Mouse (Mus musculus): ENCODE data around the gene Mtif3. TPM values are rescaled to one million over a fixed set of nuclear protein-coding genes. Genes with fewer than 3 reads are reported as not detected.
A peak's percentile ranks its signal among the peaks of the same experiment; 100 is the strongest.

Gene Mtif3
- polyA plus RNA-seq, 1 experiment from 2014 or later: 39.6 TPM

- peak; percentile 92 for TF ChIP-seq CTCF (IDR thresholded peaks at IDR 0.05)
- ATAC-seq: peak; percentile 73
- in situ Hi-C loops (cut with MboI; ENCODE audit: low pct_unique_long_range_greater_than_20kb): loop anchor here (5.0 to 25.0 kb wide), 2 partner anchors 197 to 1333 kb away; no protein-coding TSS in a partner anchor
- POLR2A ChIA-PET: interaction anchor here (0.6 to 3.4 kb wide), 9 partner anchors 56 to 414 kb away, joined by 3 to 26 read pairs (median 5); partner anchors contain the start of gene Rasl11a
- CTCF ChIA-PET: interaction anchor here (0.7 to 10.8 kb wide), 23 partner anchors 9 to 415 kb away, joined by 3 to 165 read pairs (median 4); partner anchors contain the start of gene Rasl11a
- DNase-seq (ENCODE audit: low read depth, low spot score): peak; percentile 61
- H3K27me3 ChIP-seq: no peaks in the 10 kb centered on the region
Observed at GRCm38 (mm10) chr5:146904404-146904803, 59.2 kb downstream of the Mtif3 start.

Other genes starting within 250 kb of the Mtif3 start
- gene Usp12, start 168.8 kb downstream of the Mtif3 start, polyA plus RNA-seq (2021): 135 TPM
- 581 TPM for gene Rpl21, start 130.9 kb downstream of the Mtif3 start, polyA plus RNA-seq (2021)
- gene Rasl11a, start 118.7 kb downstream of the Mtif3 start, polyA plus RNA-seq (2021): 630 TPM
- 77.9 TPM for gene Gtf3a, start 15.1 kb downstream of the Mtif3 start, polyA plus RNA-seq (2021)
- gene Lnx2, start 112.8 kb upstream of the Mtif3 start, polyA plus RNA-seq (2021): 15.4 TPM
- 168 TPM for gene Polr1d, start 113.2 kb upstream of the Mtif3 start, polyA plus RNA-seq (2021)
- not detected for gene Gsx1, start 224.9 kb upstream of the Mtif3 start, polyA plus RNA-seq (2021)

Data from Patski (cell line).